Mouse (Mus musculus) liver, postnatal 0 days (tissue): ENCODE results near the gene Golph3l.

Experiments
- CTCF ChIP-seq: sonication (generic); IDR thresholded peaks from 2 replicates; pipeline ENCODE4 v1.5.1; 2016; ENCODE audit warnings: antibody characterized with exemption, low read depth
- EP300 ChIP-seq: IDR thresholded peaks from 2 replicates; pipeline ENCODE4 v1.6.1; 2016; ENCODE audit warnings: antibody characterized with exemption, low read depth, mild to moderate bottlenecking

DNA sequence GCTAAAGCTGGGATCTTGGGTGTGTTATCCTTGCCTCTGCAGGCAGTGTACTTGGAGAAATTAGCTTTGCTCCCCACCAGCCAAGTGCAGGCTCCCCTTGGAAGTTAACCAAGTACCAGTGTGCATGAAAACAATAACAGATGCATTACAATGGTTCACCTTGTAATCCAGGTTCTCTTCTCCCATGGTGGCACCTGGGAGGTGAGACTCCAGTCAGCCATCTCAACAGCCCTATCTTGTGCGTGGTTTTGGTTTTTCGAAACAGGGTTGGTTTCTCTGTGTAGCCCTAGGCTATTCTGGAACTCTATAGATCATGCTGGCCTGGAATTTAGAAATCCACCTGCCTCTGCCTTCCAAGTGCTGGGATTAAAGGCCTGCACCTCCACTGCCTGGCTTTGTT lies 74.8 kb downstream of the Golph3l start:
- TF ChIP-seq CTCF, result no peak
- TF ChIP-seq EP300, result no peak
